Mouse (Mus musculus) hindbrain, embryonic 11.5 days (tissue): ENCODE measurements around the gene Faim2. TPM values are rescaled to one million over a fixed set of nuclear protein-coding genes. Genes with fewer than 3 reads are reported as not detected.

Experiments used
- ATAC-seq: fragments of 200-750 bp; cut with Nextera tagmentation; 2 replicates; pipeline ENCODE4 v1.8.0; 2017; ENCODE audit warnings: mild to moderate bottlenecking, moderate TSS enrichment, moderate library complexity; ENCODE audit not compliant: low FRiP score
- DNase-seq: peaks from one replicate; pipeline ENCODE4 v3.0.0-alpha.2; 2015; ENCODE audit warnings: low spot score
- H3K27ac ChIP-seq: fragments of 300-500 bp; sonication (generic); 2 replicates; pipeline ENCODE4 v1.5.1; 2014; ENCODE audit warnings: mild to moderate bottlenecking, low read depth, low read length
- H3K27me3 ChIP-seq: fragments of 300-500 bp; sonication (generic); 2 replicates; pipeline ENCODE4 v1.6.1; 2014; ENCODE audit warnings: mild to moderate bottlenecking, low read length, moderate library complexity, mixed read lengths; ENCODE audit not compliant: control insufficient read depth, insufficient read depth
- H3K36me3 ChIP-seq: fragments of 300-500 bp; sonication (generic); 2 replicates; pipeline ENCODE4 v1.6.1; 2014; ENCODE audit warnings: mild to moderate bottlenecking, low read length, moderate library complexity, mixed read lengths; ENCODE audit not compliant: control insufficient read depth, insufficient read depth
- H3K4me1 ChIP-seq: fragments of 300-500 bp; sonication (generic); replicated peaks from 2 replicates; pipeline ENCODE4 v1.6.1; 2014; ENCODE audit warnings: low read length, mixed read lengths; ENCODE audit not compliant: control insufficient read depth, insufficient read depth
- H3K4me2 ChIP-seq: fragments of 300-500 bp; sonication (generic); replicated peaks from 2 replicates; pipeline ENCODE4 v1.6.1; 2014; ENCODE audit warnings: mild to moderate bottlenecking, low read depth, low read length
- H3K4me3 ChIP-seq: fragments of 300-500 bp; sonication (generic); 2 replicates; pipeline ENCODE4 v1.5.1; 2014; ENCODE audit warnings: low read depth, low read length
- H3K9ac ChIP-seq: fragments of 300-500 bp; sonication (generic); 2 replicates; pipeline ENCODE4 v1.6.1; 2014; ENCODE audit warnings: low read depth, low read length
- H3K9me3 ChIP-seq: fragments of 300-500 bp; sonication (generic); 2 replicates; pipeline ENCODE4 v1.6.1; 2016; ENCODE audit warnings: low read length; ENCODE audit not compliant: control insufficient read depth
- WGBS: fragments of 180-500 bp; shearing (Covaris S2); extraction: QIAGEN DNeasy Blood & Tissue Kit; methylation state at CpG from one replicate; pipeline ENCODE4 v1.1.7; 2014; 5-methylcytosine and 5-hydroxymethylcytosine counted together
- polyA plus RNA-seq: library from polyadenylated mRNA; unstranded; fragments of >200 nt; fragmentation: Nextera tagmentation; extraction: Ambion mirVana; gene quantifications from 2 replicates; pipeline ENCODE4 v1.2.1, GENCODE M21; 2014

The Faim2 gene
- polyA plus RNA-seq, 1 experiment from 2014 or later: 0.97 TPM

- 41% methylated on average over 3 of the region's 3 CpGs for WGBS
- Histone ChIP-seq H3K4me1 (no peaks in the 10 kb centered on the region), H3K4me3 (no peak overlapping the region), H3K27ac (no peak overlapping the region), H3K9ac (no peak overlapping the region), H3K4me2 (no peak overlapping the region), H3K9me3 (no peaks in the 10 kb centered on the region), H3K27me3 (no peaks in the 10 kb centered on the region), H3K36me3 (no peaks in the 10 kb centered on the region; the same call in 1 of the 2 replicates)
- DNase-seq (peak; percentile 80), ATAC-seq (no peak)
Measured at GRCm38 (mm10) chr15:99469067-99469466, 58.9 kb downstream of the Faim2 start.

GRCm38 (mm10) chr15:99463194-99463593 lies 64.8 kb downstream of the Faim2 start:
- WGBS: 60% methylated on average over 13 of the region's 13 CpGs
- Histone ChIP-seq H3K9me3 (no peaks in the 10 kb centered on the region), H3K36me3 (no peaks in the 10 kb centered on the region), H3K4me2 (no peak overlapping the region), H3K27me3 (no peaks in the 10 kb centered on the region), H3K4me3 (no peak overlapping the region), H3K27ac (no peak overlapping the region), H3K9ac (no peak overlapping the region), H3K4me1 (no peaks in the 10 kb centered on the region)
- DNase-seq (no peak), ATAC-seq (no peak)

GRCm38 (mm10) chr15:99457606-99458401 lies 70.2 kb downstream of the Faim2 start, which contains the start of gene Nckap5l:
TSS of gene Nckap5l (minus strand) at chr15:99457748.
- peak; percentile 93 for ATAC-seq
- H3K9ac ChIP-seq: peak within 1 kb of the TSS; percentile 77
- peak within 1 kb of the TSS; percentile 70 for H3K27ac ChIP-seq
- 2% methylated on average over 41 of the region's 45 CpGs for WGBS
- 0 out of 2 replicates have a peak, but pooled peaks cover 2% of the 10 kb centered on the region for H3K4me1 ChIP-seq
- peak within 1 kb of the TSS; percentile 80 for H3K4me2 ChIP-seq
- H3K4me3 ChIP-seq: peak within 1 kb of the TSS; percentile 89
- peak; percentile 95 for DNase-seq
- H3K27me3 ChIP-seq: no peaks in the 10 kb centered on the region
- no peaks in the 10 kb centered on the region for H3K36me3 ChIP-seq
- H3K9me3 ChIP-seq: no peaks in the 10 kb centered on the region

- WGBS: under 1% methylated on average over 36 of the region's 43 CpGs
Measured at GRCm38 (mm10) chr15:99456963-99457605, 70.9 kb downstream of the Faim2 start.

GRCm38 (mm10) chr15:99456338-99456962 lies 71.5 kb downstream of the Faim2 start:
- Histone ChIP-seq H3K36me3 (no peaks in the 10 kb centered on the region), H3K27me3 (no peaks in the 10 kb centered on the region), H3K9me3 (no peaks in the 10 kb centered on the region), H3K9ac (peak overlapping the region; percentile 77), H3K4me2 (peak overlapping the region; percentile 80), H3K27ac (peak overlapping the region; percentile 70; the same call in 1 of the 2 replicates), H3K4me1 (peaks cover 2% of the 10 kb centered on the region; the same call in 1 of the 2 replicates), H3K4me3 (peak overlapping the region; percentile 89)
- 20% methylated on average over 7 of the region's 7 CpGs for WGBS
- DNase-seq (no peak), ATAC-seq (no peak)

More at GRCm38 (mm10) chr15:99456963-99457605, 70.9 kb downstream of the Faim2 start:
- no peaks in the 10 kb centered on the region for H3K36me3 ChIP-seq
- peak overlapping the region; percentile 77 for H3K9ac ChIP-seq
- DNase-seq (peak; percentile 76), ATAC-seq (peak; percentile 78)
- H3K27ac ChIP-seq: peak overlapping the region; percentile 70
- H3K4me1 ChIP-seq: peaks cover 2% of the 10 kb centered on the region; the same call in 1 of the 2 replicates
- no peaks in the 10 kb centered on the region for H3K9me3 ChIP-seq
- H3K4me3 ChIP-seq: peak overlapping the region; percentile 89
- no peaks in the 10 kb centered on the region for H3K27me3 ChIP-seq
- H3K4me2 ChIP-seq: peak overlapping the region; percentile 80

GRCm38 (mm10) chr15:99455415-99455814 lies 72.5 kb downstream of the Faim2 start:
- H3K4me3 ChIP-seq: no peak overlapping the region
- no peaks in the 10 kb centered on the region for H3K36me3 ChIP-seq
- H3K9ac ChIP-seq: no peak overlapping the region
- no peak for ATAC-seq
- WGBS: 84% methylated on average over 3 of the region's 3 CpGs
- no peak overlapping the region for H3K27ac ChIP-seq
- H3K9me3 ChIP-seq: no peaks in the 10 kb centered on the region
- H3K4me1 ChIP-seq: peaks cover 2% of the 10 kb centered on the region; the same call in 1 of the 2 replicates
- H3K4me2 ChIP-seq: no peak overlapping the region
- no peak for DNase-seq
- no peaks in the 10 kb centered on the region for H3K27me3 ChIP-seq

- no peak for DNase-seq
- 82% methylated on average over 7 of the region's 7 CpGs for WGBS
- Histone ChIP-seq H3K27ac (no peak overlapping the region), H3K36me3 (no peaks in the 10 kb centered on the region), H3K4me1 (peaks cover 2% of the 10 kb centered on the region; the same call in 1 of the 2 replicates), H3K4me2 (no peak overlapping the region), H3K9me3 (no peaks in the 10 kb centered on the region), H3K27me3 (no peaks in the 10 kb centered on the region), H3K9ac (no peak overlapping the region), H3K4me3 (no peak overlapping the region)
- no peak for ATAC-seq
Measured at GRCm38 (mm10) chr15:99454585-99455279, 73.2 kb downstream of the Faim2 start.
